Mouse (Mus musculus) CD4-positive helper T cell, adult 2 months (primary cell): ENCODE results near the gene Zfp646.
"Not testable (repeated sequence)": the region's sequence is repeated elsewhere in the genome, so short reads cannot be mapped to it uniquely, and the experiment has no call there.

ENCODE experiments used
- DNase-seq: peaks from one replicate; pipeline ENCODE4 v3.0.0-alpha.2; 2012; ENCODE audit warnings: low read depth, missing footprints, low spot score

The Zfp646 gene

GRCm38 (mm10) chr7:127876041-127876466 is at the start of gene Zfp646:
Zfp646 (plus strand) TSS chr7:127876221.
- DNase-seq: peak; percentile 93

- DNase-seq: no peak
Measured at GRCm38 (mm10) chr7:127835550-127835949, 40.5 kb upstream of the Zfp646 start.

- DNase-seq: no peak
Measured at GRCm38 (mm10) chr7:127837473-127837872, 38.5 kb upstream of the Zfp646 start.

GRCm38 (mm10) chr7:127837878-127838277 is 38.1 kb upstream of the Zfp646 start:
- DNase-seq: not testable (repeated sequence)

GRCm38 (mm10) chr7:127840031-127840430 is 36.0 kb upstream of the Zfp646 start:
- not testable (repeated sequence) for DNase-seq

GRCm38 (mm10) chr7:127840886-127841285 is 35.1 kb upstream of the Zfp646 start:
- no peak for DNase-seq

GRCm38 (mm10) chr7:127841340-127842000 is 34.6 kb upstream of the Zfp646 start:
- DNase-seq: peak; percentile 96

GRCm38 (mm10) chr7:127842001-127842718 is 33.9 kb upstream of the Zfp646 start:
- DNase-seq: peak; percentile 87

GRCm38 (mm10) chr7:127849973-127850875 is 25.8 kb upstream of the Zfp646 start:
- DNase-seq: no peak

GRCm38 (mm10) chr7:127850906-127851305 is 25.1 kb upstream of the Zfp646 start:
- no peak for DNase-seq

GRCm38 (mm10) chr7:127858258-127858657 is 17.8 kb upstream of the Zfp646 start:
- no peak for DNase-seq

- no peak for DNase-seq
Measured at GRCm38 (mm10) chr7:127866434-127866833, 9.6 kb upstream of the Zfp646 start.

- no peak for DNase-seq
Measured at GRCm38 (mm10) chr7:127867641-127868040, 8.4 kb upstream of the Zfp646 start.

GRCm38 (mm10) chr7:127869149-127869810 is 6.7 kb upstream of the Zfp646 start:
- DNase-seq: no peak

GRCm38 (mm10) chr7:127870136-127870821 is 5.7 kb upstream of the Zfp646 start:
- no peak for DNase-seq

GRCm38 (mm10) chr7:127874812-127875626 is 1.0 kb upstream of the Zfp646 start:
- DNase-seq: no peak

- peak; percentile 90 for DNase-seq
Measured at GRCm38 (mm10) chr7:127875627-127876001, 407 bp upstream of the Zfp646 start.

GRCm38 (mm10) chr7:127876467-127877348 is 687 bp downstream of the Zfp646 start, which contains the start of gene Zfp668:
Zfp668 (minus strand) TSS chr7:127876828.
- peak; percentile 91 for DNase-seq

GRCm38 (mm10) chr7:127879301-127879700 is 3.3 kb downstream of the Zfp646 start:
- DNase-seq: no peak
